Mouse (Mus musculus) intestine, postnatal 0 days (tissue): ENCODE data around the gene Cldn7. TPM values are rescaled to one million over a fixed set of nuclear protein-coding genes. Genes with fewer than 3 reads are reported as not detected.

ENCODE experiments used
- ATAC-seq: fragments of 200-750 bp; cut with Nextera tagmentation; 2 replicates; pipeline ENCODE4 v1.8.0; 2017; ENCODE audit warnings: mild to moderate bottlenecking, moderate TSS enrichment, moderate library complexity
- H3K27ac ChIP-seq: fragments of 300-500 bp; sonication (generic); 2 replicates; pipeline ENCODE4 v1.5.1; 2014; ENCODE audit warnings: mild to moderate bottlenecking, low read depth, low read length, moderate library complexity
- H3K27me3 ChIP-seq: fragments of 300-500 bp; sonication (generic); replicated peaks from 2 replicates; pipeline ENCODE4 v1.6.1; 2014; ENCODE audit warnings: low read length, mixed read lengths; ENCODE audit not compliant: control insufficient read depth, insufficient read depth
- H3K36me3 ChIP-seq: fragments of 300-500 bp; sonication (generic); 2 replicates; pipeline ENCODE4 v1.6.1; 2014; ENCODE audit warnings: mild to moderate bottlenecking, moderate library complexity; ENCODE audit not compliant: control insufficient read depth, insufficient read depth
- H3K4me1 ChIP-seq: fragments of 300-500 bp; sonication (generic); replicated peaks from 2 replicates; pipeline ENCODE4 v1.6.1; 2014; ENCODE audit warnings: antibody characterized with exemption, low read length, mixed read lengths; ENCODE audit not compliant: control insufficient read depth, insufficient read depth
- H3K4me2 ChIP-seq: fragments of 300-500 bp; sonication (generic); replicated peaks from 2 replicates; pipeline ENCODE4 v1.6.1; 2014; ENCODE audit warnings: low read depth, mild to moderate bottlenecking, moderate library complexity
- H3K4me3 ChIP-seq: fragments of 300-500 bp; sonication (generic); 2 replicates; pipeline ENCODE4 v1.5.1; 2014; ENCODE audit warnings: low read depth, low read length
- H3K9ac ChIP-seq: fragments of 300-500 bp; sonication (generic); 2 replicates; pipeline ENCODE4 v1.6.1; 2014; ENCODE audit warnings: mild to moderate bottlenecking, low read depth, low read length
- H3K9me3 ChIP-seq: fragments of 300-500 bp; sonication (generic); 2 replicates; pipeline ENCODE4 v1.6.1; 2016; ENCODE audit warnings: mixed run types; ENCODE audit not compliant: control insufficient read depth
- CTCF ChIP-seq: sonication (generic); IDR thresholded peaks from 2 replicates; pipeline ENCODE4 v1.5.1; 2016; ENCODE audit warnings: low read depth, mild to moderate bottlenecking, control low read depth, antibody characterized with exemption, moderate library complexity
- WGBS: fragments of 180-500 bp; shearing (Covaris S2); extraction: QIAGEN DNeasy Blood & Tissue Kit; methylation state at CpG from one replicate; pipeline ENCODE4 v1.1.7; 2014; 5-methylcytosine and 5-hydroxymethylcytosine counted together
- polyA plus RNA-seq: library from polyadenylated mRNA; unstranded; fragments of >200 nt; fragmentation: Nextera tagmentation; extraction: Ambion mirVana; gene quantifications from 2 replicates; pipeline ENCODE4 v1.2.1, GENCODE M21; 2015

Cldn7 gene
- polyA plus RNA-seq, 1 experiment from 2014 or later, result 1,341 TPM

GRCm38 (mm10) chr11:69995391-69995960 is 30.9 kb downstream of the Cldn7 start, which contains the start of gene Phf23:
Gene Phf23, plus strand, starts transcription at chr11:69995777.
- under 1% methylated on average over 36 of the region's 36 CpGs for WGBS
- H3K27me3 ChIP-seq, result no peaks in the 10 kb centered on the region
- H3K9me3 ChIP-seq, result no peaks in the 10 kb centered on the region
- peak within 1 kb of the TSS; percentile 86 for H3K9ac ChIP-seq
- H3K4me3 ChIP-seq, result peak within 1 kb of the TSS; percentile 90
- H3K27ac ChIP-seq, result peak within 1 kb of the TSS; percentile 97
- TF ChIP-seq CTCF, result peak; percentile 59
- peak; percentile 79 for ATAC-seq
- peaks cover 31% of the 10 kb centered on the region for H3K36me3 ChIP-seq
- H3K4me1 ChIP-seq, result no peaks in the 10 kb centered on the region
- peak within 1 kb of the TSS; percentile 80 for H3K4me2 ChIP-seq

- H3K27me3 ChIP-seq, result no peaks in the 10 kb centered on the region
- 3% methylated on average over 65 of the region's 66 CpGs for WGBS
- peak overlapping the region; percentile 86 for H3K9ac ChIP-seq
- H3K36me3 ChIP-seq, result peaks cover 31% of the 10 kb centered on the region
- no peak for TF ChIP-seq CTCF
- H3K9me3 ChIP-seq, result no peaks in the 10 kb centered on the region
- peak overlapping the region; percentile 90 for H3K4me3 ChIP-seq
- peak overlapping the region; percentile 80 for H3K4me2 ChIP-seq
- ATAC-seq, result peak; percentile 2; the same call in 1 of the 2 replicates
- H3K27ac ChIP-seq, result peak overlapping the region; percentile 97
- H3K4me1 ChIP-seq, result no peaks in the 10 kb centered on the region
Measured at GRCm38 (mm10) chr11:69996161-69997061, 31.8 kb downstream of the Cldn7 start.

GRCm38 (mm10) chr11:69997070-69997509 is 32.5 kb downstream of the Cldn7 start:
- 2% methylated on average over 24 of the region's 44 CpGs for WGBS
- Histone ChIP-seq H3K4me3 (peak overlapping the region; percentile 90), H3K27me3 (no peaks in the 10 kb centered on the region), H3K4me1 (peaks cover 1% of the 10 kb centered on the region), H3K9me3 (no peaks in the 10 kb centered on the region), H3K4me2 (peak overlapping the region; percentile 80), H3K9ac (peak overlapping the region; percentile 86), H3K27ac (peak overlapping the region; percentile 97), H3K36me3 (peaks cover 31% of the 10 kb centered on the region)
- ATAC-seq, result peak; percentile 59
- no peak; the same call in 1 of the 2 replicates for TF ChIP-seq CTCF

GRCm38 (mm10) chr11:69998567-69999491 is 34.2 kb downstream of the Cldn7 start:
- Histone ChIP-seq H3K27ac (peak overlapping the region; percentile 21; the same call in 1 of the 2 replicates), H3K4me1 (peaks cover 6% of the 10 kb centered on the region), H3K36me3 (peaks cover 25% of the 10 kb centered on the region), H3K4me2 (no peak overlapping the region), H3K27me3 (no peaks in the 10 kb centered on the region), H3K9me3 (no peaks in the 10 kb centered on the region), H3K4me3 (no peak overlapping the region), H3K9ac (no peak overlapping the region)
- ATAC-seq, result no peak
- 91% methylated on average over 27 of the region's 27 CpGs for WGBS
- peak; percentile 57 for TF ChIP-seq CTCF

GRCm38 (mm10) chr11:69999666-70000065 is 35.1 kb downstream of the Cldn7 start:
- ATAC-seq, result no peak
- 79% methylated on average over 8 of the region's 8 CpGs for WGBS
- TF ChIP-seq CTCF, result no peak
- H3K9me3 ChIP-seq, result no peaks in the 10 kb centered on the region
- no peaks in the 10 kb centered on the region for H3K27me3 ChIP-seq
- H3K4me2 ChIP-seq, result 0 out of 2 replicates have a peak overlapping the region, but pooled peaks have one; percentile 96
- peaks cover 18% of the 10 kb centered on the region for H3K36me3 ChIP-seq
- peaks cover 6% of the 10 kb centered on the region for H3K4me1 ChIP-seq
- H3K27ac ChIP-seq, result peak overlapping the region; percentile 42; the same call in 1 of the 2 replicates
- no peak overlapping the region for H3K4me3 ChIP-seq
- H3K9ac ChIP-seq, result no peak overlapping the region
